In the genomic region with DNA sequence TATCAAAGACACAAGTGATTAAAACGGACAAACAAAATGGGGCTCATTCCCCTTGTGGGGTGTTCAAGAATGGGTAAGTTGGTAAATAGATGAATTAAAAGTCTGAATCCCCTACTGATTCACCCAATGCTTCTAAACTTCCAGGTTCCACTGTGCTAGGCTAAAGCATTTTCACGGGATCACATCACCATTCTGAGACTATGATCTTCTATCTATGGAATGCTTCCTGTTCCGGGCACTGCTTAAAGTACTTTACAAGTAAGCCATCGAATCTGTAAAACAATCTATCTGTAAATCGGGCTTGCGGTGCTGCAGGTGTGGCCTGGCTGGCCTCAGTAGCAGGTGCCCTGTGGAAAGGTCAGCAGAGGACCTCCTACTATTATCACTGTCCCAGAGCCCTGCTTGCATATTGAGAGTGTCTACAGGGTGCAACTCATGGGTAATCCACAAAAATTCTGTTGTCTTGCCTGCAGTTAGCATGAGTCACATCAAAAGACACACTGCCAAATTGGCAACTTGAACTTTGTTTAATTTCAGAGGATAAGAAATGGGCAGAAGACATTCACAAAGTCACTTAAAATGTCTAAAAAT, we compare ENCODE assay signal across 20 mouse cellular contexts. TPM values are rescaled to one million over a fixed set of nuclear protein-coding genes. Genes with fewer than 3 reads are reported as not detected.
DNase-seq lines count a peak whose midpoint lies in the region; ATAC-seq and TF ChIP-seq lines count a peak whose summit lies in the region.
"Had no signal": no experiment of that assay in that cellular context is flagged by ENCODE, and none has a peak within 500 bp of the region (broad histone marks: within the 10 kb centered on the region; RNA-seq: fewer than 3 reads in every experiment).

No protein-coding gene starts in this region.

- peak; percentile 83 for DNase-seq in 3134 (ENCODE audit: extremely low read depth, insufficient read length, low spot score)
- DNase-seq in 3T3-L1 (ENCODE audit: low read depth, low spot score): peak; percentile 85
- DNase-seq in NIH3T3 (ENCODE audit: low read depth): peak; percentile 65
- DNase-seq in kidney, adult 8-10 months: no peak
- DNase-seq: adrenal gland, adult 2 months; adrenal gland, postnatal 25 days; cerebellum, adult 2 months; cerebellum, postnatal 10 days; gastrocnemius, postnatal 14 days; heart, postnatal 36 days; kidney, adult 11 months had no signal

- H3K36me3 ChIP-seq in myocyte (ENCODE audit: control insufficient read depth, insufficient read depth): no peaks in the 10 kb centered on the region
- no peaks in the 10 kb centered on the region for H3K36me3 ChIP-seq in hindbrain, embryonic 16.5 days (ENCODE audit: control insufficient read depth, insufficient read depth, low read length)
- H3K36me3 ChIP-seq: embryonic facial prominence, embryonic 10.5 days; forebrain, embryonic 10.5 days; forebrain, embryonic 15.5 days; heart, embryonic 13.5 days; hindbrain, embryonic 12.5 days had no signal

- no peak overlapping the region for H3K4me3 ChIP-seq in myocyte
- H3K4me3 ChIP-seq in hindbrain, embryonic 16.5 days (ENCODE audit: low read length): no peak overlapping the region
- H3K4me3 ChIP-seq: embryonic facial prominence, embryonic 10.5 days; erythroblast, embryonic 14.5 days; forebrain, embryonic 10.5 days; forebrain, embryonic 15.5 days; heart, embryonic 13.5 days; hindbrain, embryonic 12.5 days had no signal

- WGBS in hindbrain, embryonic 16.5 days: 80% methylated on average over 6 of the region's 6 CpGs

- peaks cover 11% of the 10 kb centered on the region for H3K4me1 ChIP-seq in hindbrain, embryonic 16.5 days (ENCODE audit: control insufficient read depth, insufficient read depth, low read depth, low read length)

- H3K27me3 ChIP-seq in myocyte (ENCODE audit: control insufficient read depth, insufficient read depth, insufficient read length): no peaks in the 10 kb centered on the region
- no peaks in the 10 kb centered on the region; the same call in 1 of the 2 replicates for H3K27me3 ChIP-seq in hindbrain, embryonic 16.5 days (replicated peaks; ENCODE audit: control insufficient read depth, insufficient read depth, low read length)

- H3K4me2 ChIP-seq in myocyte (ENCODE audit: low read depth): peak overlapping the region; percentile 49
- no peak overlapping the region for H3K4me2 ChIP-seq in hindbrain, embryonic 16.5 days (ENCODE audit: low read length)
- H3K4me2 ChIP-seq: forebrain, embryonic 15.5 days; heart, embryonic 13.5 days; hindbrain, embryonic 12.5 days had no signal

- ATAC-seq in hindbrain, embryonic 16.5 days: no peak
- ATAC-seq: forebrain, embryonic 15.5 days; hindbrain, postnatal 0 days had no signal

- H3K9ac ChIP-seq in hindbrain, embryonic 16.5 days (ENCODE audit: low read depth, low read length): no peak overlapping the region
- H3K9ac ChIP-seq: forebrain, embryonic 15.5 days; heart, embryonic 13.5 days; hindbrain, embryonic 12.5 days had no signal

- H3K27ac ChIP-seq in hindbrain, embryonic 16.5 days (ENCODE audit: low read depth, low read length): no peak overlapping the region
- H3K27ac ChIP-seq: embryonic facial prominence, embryonic 10.5 days; forebrain, embryonic 10.5 days; forebrain, embryonic 15.5 days; heart, embryonic 13.5 days; hindbrain, embryonic 12.5 days; hindbrain, postnatal 0 days had no signal

- H3K9me3 ChIP-seq in hindbrain, embryonic 16.5 days (ENCODE audit: control insufficient read depth, low read length): no peaks in the 10 kb centered on the region
- H3K9me3 ChIP-seq: embryonic facial prominence, embryonic 10.5 days; forebrain, embryonic 10.5 days; forebrain, embryonic 15.5 days; heart, embryonic 13.5 days; hindbrain, embryonic 12.5 days had no signal

- TF ChIP-seq POLR2A in myocyte (IDR thresholded peaks at IDR 0.05; ENCODE audit: insufficient read length, low read depth): no peak

- H3ac ChIP-seq in myocyte (ENCODE audit: control insufficient read depth, insufficient read length): no peak overlapping the region

- peaks cover 19% of the 10 kb centered on the region for H3K79me2 ChIP-seq in myocyte (ENCODE audit: control insufficient read depth, insufficient read depth)

TF ChIP-seq in myocyte, 11 proteins besides CTCF, POLR2A, EP300 and RAD21:
- TF ChIP-seq MYOG (IDR thresholded peaks at IDR 0.05; ENCODE audit: control insufficient read depth in 1 of 3, insufficient read depth in 1 of 3, insufficient read length in 2 of 3, low read depth in 2 of 3): no peak
- no peak for TF ChIP-seq TCF3 (IDR thresholded peaks at IDR 0.05; ENCODE audit: insufficient read length, low read depth)
- TF ChIP-seq CEBPB (IDR thresholded peaks at IDR 0.05; ENCODE audit: insufficient read depth, poor library complexity, severe bottlenecking): 0 out of 2 replicates have a peak, but pooled peaks have one; percentile 36
- no peak for TF ChIP-seq POLR2AphosphoS2 (IDR thresholded peaks at IDR 0.05; ENCODE audit: insufficient read length, low read depth)
- TF ChIP-seq TCF12 (IDR thresholded peaks at IDR 0.05; ENCODE audit: insufficient read depth, poor library complexity, severe bottlenecking): no peak
- TF ChIP-seq USF1 (IDR thresholded peaks at IDR 0.05; ENCODE audit: low read depth): no peak
- TF ChIP-seq SRF (IDR thresholded peaks at IDR 0.05; ENCODE audit: control insufficient read depth, insufficient read length, low read depth): no peak
- peak in 1 of 3 experiments; percentile 34 for TF ChIP-seq MYOD1 (IDR thresholded peaks at IDR 0.05; ENCODE audit: control insufficient read depth in 1 of 3, insufficient read length in 2 of 3, low read depth in 2 of 3)
- TF ChIP-seq E2F4 (IDR thresholded peaks at IDR 0.05; ENCODE audit: insufficient read depth): no peak
- no peak for TF ChIP-seq MAX (IDR thresholded peaks at IDR 0.05; ENCODE audit: low read depth)
- TF ChIP-seq REST (IDR thresholded peaks at IDR 0.05; ENCODE audit: insufficient read depth, insufficient read length): no peak

RNA-seq across cellular contexts. Expression of gene Atl2, which starts 2.3 kb away (rescaled TPM):
- polyA plus RNA-seq in myocyte (2012; fragmentation: generic; extraction: Trizol): 13.9 TPM
- 38.9 and 39.0 TPM in 2 replicates for polyA plus RNA-seq in hindbrain, embryonic 16.5 days (2015; fragmentation: Nextera tagmentation; extraction: Ambion mirVana)

Comparison
In these comparisons a context has a peak if more than half of its experiments do, and no peak if none do; other contexts are left out.
1. DNase-seq: peak in 3134 (single experiment), 3T3-L1 (single experiment) and NIH3T3 (single experiment); none in kidney, adult 8-10 months (0 of 2).